Mouse (Mus musculus) kidney, embryonic 16.5 days (tissue): ENCODE measurements around the gene Otud7a. TPM values are rescaled to one million over a fixed set of nuclear protein-coding genes. Genes with fewer than 3 reads are reported as not detected.

Experiments used
- ATAC-seq: fragments of 200-750 bp; cut with Nextera tagmentation; 2 replicates; pipeline ENCODE4 v1.8.0; 2017; ENCODE audit warnings: moderate TSS enrichment; ENCODE audit not compliant: low FRiP score, low TSS enrichment
- H3K27ac ChIP-seq: fragments of 300-500 bp; sonication (generic); 2 replicates; pipeline ENCODE4 v1.5.1; 2014; ENCODE audit warnings: low read length
- H3K27me3 ChIP-seq: fragments of 300-500 bp; sonication (generic); 2 replicates; pipeline ENCODE4 v1.6.1; 2014; ENCODE audit warnings: low read length, control low read depth, mixed read lengths; ENCODE audit not compliant: insufficient read depth
- H3K36me3 ChIP-seq: fragments of 300-500 bp; sonication (generic); 2 replicates; pipeline ENCODE4 v1.6.1; 2014; ENCODE audit warnings: low read length, control low read depth, mixed read lengths; ENCODE audit not compliant: insufficient read depth
- H3K4me1 ChIP-seq: fragments of 300-500 bp; sonication (generic); 2 replicates; pipeline ENCODE4 v1.6.1; 2014; ENCODE audit warnings: low read length, control low read depth, mixed read lengths; ENCODE audit not compliant: insufficient read depth
- H3K4me2 ChIP-seq: fragments of 300-500 bp; sonication (generic); replicated peaks from 2 replicates; pipeline ENCODE4 v1.6.1; 2014; ENCODE audit warnings: low read depth, low read length
- H3K4me3 ChIP-seq: fragments of 300-500 bp; sonication (generic); 2 replicates; pipeline ENCODE4 v1.5.1; 2014; ENCODE audit warnings: mild to moderate bottlenecking, low read length
- H3K9ac ChIP-seq: fragments of 300-500 bp; sonication (generic); replicated peaks from 2 replicates; pipeline ENCODE4 v1.6.1; 2014; ENCODE audit warnings: low read length
- H3K9me3 ChIP-seq: fragments of 300-500 bp; sonication (generic); 2 replicates; pipeline ENCODE4 v1.6.1; 2016; ENCODE audit warnings: low read length, control low read depth
- WGBS: fragments of 180-500 bp; shearing (Covaris S2); extraction: QIAGEN DNeasy Blood & Tissue Kit; methylation state at CpG from one replicate; pipeline ENCODE4 v1.1.7; 2014; 5-methylcytosine and 5-hydroxymethylcytosine counted together
- polyA plus RNA-seq: library from polyadenylated mRNA; unstranded; fragments of >200 nt; fragmentation: Nextera tagmentation; extraction: Ambion mirVana; gene quantifications from 2 replicates; pipeline ENCODE4 v1.2.1, GENCODE M21; 2015

Gene Otud7a
- polyA plus RNA-seq, 1 experiment from 2014 or later: 0.14 TPM

- ATAC-seq: no peak
- no peak overlapping the region for H3K27ac ChIP-seq
- peak overlapping the region; percentile 47 for H3K9ac ChIP-seq
- H3K27me3 ChIP-seq: peaks cover 75% of the 10 kb centered on the region
- no peaks in the 10 kb centered on the region for H3K36me3 ChIP-seq
- H3K9me3 ChIP-seq: no peaks in the 10 kb centered on the region
- 2% methylated on average over 13 of the region's 13 CpGs for WGBS
- peak overlapping the region; percentile 59 for H3K4me2 ChIP-seq
- peak overlapping the region; percentile 45 for H3K4me3 ChIP-seq
- H3K4me1 ChIP-seq: peaks cover 22% of the 10 kb centered on the region
Measured at GRCm38 (mm10) chr7:63755476-63755948, 311.0 kb downstream of the Otud7a start.

GRCm38 (mm10) chr7:63757136-63757677, 312.7 kb downstream of the Otud7a start:
- Histone ChIP-seq H3K36me3 (no peaks in the 10 kb centered on the region), H3K27me3 (peaks cover 91% of the 10 kb centered on the region), H3K4me2 (peak overlapping the region; percentile 62), H3K27ac (no peak overlapping the region), H3K9ac (no peak overlapping the region), H3K4me1 (peaks cover 22% of the 10 kb centered on the region), H3K4me3 (peak overlapping the region; percentile 46), H3K9me3 (no peaks in the 10 kb centered on the region)
- 6% methylated on average over 25 of the region's 25 CpGs for WGBS
- ATAC-seq: no peak

- Histone ChIP-seq H3K4me2 (peak overlapping the region; percentile 62), H3K36me3 (no peaks in the 10 kb centered on the region), H3K9me3 (no peaks in the 10 kb centered on the region), H3K4me3 (peak overlapping the region; percentile 46), H3K4me1 (peaks cover 22% of the 10 kb centered on the region), H3K9ac (no peak overlapping the region), H3K27me3 (peaks cover 91% of the 10 kb centered on the region), H3K27ac (no peak overlapping the region)
- WGBS: under 1% methylated on average over 59 of the region's 85 CpGs
- no peak; the same call in 1 of the 2 replicates for ATAC-seq
Measured at GRCm38 (mm10) chr7:63757678-63758239, 313.2 kb downstream of the Otud7a start.

- Histone ChIP-seq H3K36me3 (no peaks in the 10 kb centered on the region), H3K4me2 (peak overlapping the region; percentile 62), H3K27me3 (peaks cover 88% of the 10 kb centered on the region), H3K4me1 (peaks cover 22% of the 10 kb centered on the region), H3K9me3 (no peaks in the 10 kb centered on the region), H3K9ac (0 out of 2 replicates have a peak overlapping the region, but pooled peaks have one; percentile 8), H3K4me3 (peak overlapping the region; percentile 46), H3K27ac (no peak overlapping the region)
- no peak for ATAC-seq
- under 1% methylated on average over 95 of the region's 97 CpGs for WGBS
Measured at GRCm38 (mm10) chr7:63758240-63758826, 313.8 kb downstream of the Otud7a start.

- Histone ChIP-seq H3K4me3 (no peak overlapping the region), H3K27me3 (peaks cover 76% of the 10 kb centered on the region), H3K4me1 (peaks cover 22% of the 10 kb centered on the region), H3K9me3 (no peaks in the 10 kb centered on the region), H3K4me2 (no peak overlapping the region), H3K9ac (no peak overlapping the region), H3K36me3 (no peaks in the 10 kb centered on the region), H3K27ac (no peak overlapping the region)
- no peak for ATAC-seq
- WGBS: 16% methylated on average over 5 of the region's 5 CpGs
Measured at GRCm38 (mm10) chr7:63759606-63760005, 315.1 kb downstream of the Otud7a start.

- H3K4me1 ChIP-seq: peaks cover 11% of the 10 kb centered on the region
- 77% methylated on average over 3 of the region's 3 CpGs for WGBS
- peaks cover 47% of the 10 kb centered on the region for H3K27me3 ChIP-seq
Measured at GRCm38 (mm10) chr7:63762529-63762928, 318.0 kb downstream of the Otud7a start.

GRCm38 (mm10) chr7:63768398-63769029, 324.0 kb downstream of the Otud7a start:
- Histone ChIP-seq H3K4me2 (no peak overlapping the region), H3K4me1 (no peaks in the 10 kb centered on the region), H3K27me3 (no peaks in the 10 kb centered on the region), H3K36me3 (no peaks in the 10 kb centered on the region), H3K4me3 (no peak overlapping the region), H3K9me3 (no peaks in the 10 kb centered on the region), H3K27ac (no peak overlapping the region), H3K9ac (no peak overlapping the region)
- no peak for ATAC-seq
- 64% methylated on average over 5 of the region's 5 CpGs for WGBS

More at GRCm38 (mm10) chr7:63762529-63762928, 318.0 kb downstream of the Otud7a start:
- Histone ChIP-seq H3K27ac (no peak overlapping the region), H3K9ac (no peak overlapping the region), H3K4me3 (no peak overlapping the region), H3K4me2 (no peak overlapping the region), H3K36me3 (no peaks in the 10 kb centered on the region), H3K9me3 (no peaks in the 10 kb centered on the region)
- no peak for ATAC-seq

GRCm38 (mm10) chr7:63773268-63773667, 328.7 kb downstream of the Otud7a start:
- H3K9ac ChIP-seq: no peak overlapping the region
- WGBS: 78% methylated on average over 1 of the region's 1 CpGs
- no peaks in the 10 kb centered on the region for H3K27me3 ChIP-seq
- ATAC-seq: no peak
- H3K36me3 ChIP-seq: no peaks in the 10 kb centered on the region
- no peaks in the 10 kb centered on the region for H3K9me3 ChIP-seq
- H3K4me2 ChIP-seq: no peak overlapping the region
- no peaks in the 10 kb centered on the region for H3K4me1 ChIP-seq
- H3K4me3 ChIP-seq: no peak overlapping the region
- H3K27ac ChIP-seq: no peak overlapping the region

- Histone ChIP-seq H3K4me2 (no peak overlapping the region), H3K27me3 (no peaks in the 10 kb centered on the region), H3K4me1 (no peaks in the 10 kb centered on the region), H3K9me3 (no peaks in the 10 kb centered on the region), H3K9ac (no peak overlapping the region), H3K27ac (no peak overlapping the region), H3K4me3 (no peak overlapping the region), H3K36me3 (no peaks in the 10 kb centered on the region)
- ATAC-seq: no peak
- WGBS: 84% methylated on average over 1 of the region's 1 CpGs
Measured at GRCm38 (mm10) chr7:63774291-63774690, 329.7 kb downstream of the Otud7a start.

GRCm38 (mm10) chr7:63777328-63777727, 332.8 kb downstream of the Otud7a start:
- no peak overlapping the region for H3K27ac ChIP-seq
- no peaks in the 10 kb centered on the region for H3K36me3 ChIP-seq
- H3K4me1 ChIP-seq: no peaks in the 10 kb centered on the region
- no peaks in the 10 kb centered on the region for H3K9me3 ChIP-seq
- H3K4me3 ChIP-seq: no peak overlapping the region
- no peak overlapping the region for H3K4me2 ChIP-seq
- 90% methylated on average over 4 of the region's 4 CpGs for WGBS
- ATAC-seq: no peak
- no peaks in the 10 kb centered on the region for H3K27me3 ChIP-seq
- no peak overlapping the region for H3K9ac ChIP-seq
